Mouse (Mus musculus): ENCODE data around the gene Creb5. TPM values are rescaled to one million over a fixed set of nuclear protein-coding genes. Genes with fewer than 3 reads are reported as not detected.
A peak's percentile ranks its signal among the peaks of the same experiment; 100 is the strongest.

Gene Creb5
- polyA plus RNA-seq, 1 experiment from 2014 or later = 2.5 TPM

DNA sequence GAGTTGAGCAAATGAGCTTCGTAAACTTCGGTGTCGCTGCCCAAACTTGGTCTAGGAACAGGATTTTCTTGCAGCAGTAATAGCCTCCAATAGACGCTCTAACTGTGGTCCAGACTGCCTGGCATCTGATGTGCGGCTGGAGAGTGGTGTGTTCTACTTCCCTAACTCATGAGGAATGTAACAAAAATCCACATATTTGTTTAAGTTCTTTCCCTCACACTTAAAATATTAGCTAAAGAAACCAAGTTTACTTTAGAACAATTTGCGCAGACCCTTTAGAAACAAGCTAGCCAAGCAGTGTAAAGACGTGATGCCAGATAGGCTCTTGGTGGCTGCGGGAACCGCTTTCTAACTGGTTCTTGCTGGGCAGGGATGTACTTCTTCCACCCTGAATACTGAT is 428.9 kb downstream of the Creb5 start:
- Histone ChIP-seq H3K27me3 (ENCODE audit: control insufficient read depth, insufficient read depth, low read depth, low read length) (no peaks in the 10 kb centered on the region), H3K4me1 (ENCODE audit: control insufficient read depth, insufficient read depth, low read length) (no peaks in the 10 kb centered on the region), H3K36me3 (ENCODE audit: control insufficient read depth, insufficient read depth, low read length) (no peaks in the 10 kb centered on the region), H3K4me3 (ENCODE audit: low read depth, low read length) (no peak overlapping the region), H3K27ac (ENCODE audit: low read length) (no peak overlapping the region), H3K9me3 (replicated peaks; ENCODE audit: control insufficient read depth, low read length, poor library complexity, severe bottlenecking) (no peaks in the 10 kb centered on the region), H3K4me2 (ENCODE audit: low read length) (no peak overlapping the region), H3K9ac (ENCODE audit: low read depth, low read length) (no peak overlapping the region)
- 92% methylated on average over 9 of the region's 9 CpGs for WGBS
- ATAC-seq = no peak

DNA sequence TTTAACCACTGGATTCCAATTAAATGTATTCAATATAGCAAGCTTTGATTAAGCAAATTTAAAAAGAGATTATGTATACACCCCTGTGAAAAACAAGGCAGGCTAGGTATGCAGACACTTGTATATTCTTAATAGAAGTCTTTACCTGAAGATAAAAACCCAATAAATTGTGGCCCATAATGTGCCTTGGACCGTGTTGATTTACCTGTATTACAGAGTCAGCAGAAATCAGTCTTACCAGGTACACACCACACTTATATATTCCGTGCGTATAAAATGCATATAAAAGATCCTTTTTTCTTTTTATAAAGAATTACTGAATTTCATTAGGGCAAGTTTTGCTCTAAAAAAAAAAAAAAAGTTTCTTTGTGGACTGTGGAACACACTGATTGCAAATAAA is 432.9 kb downstream of the Creb5 start:
- no peaks in the 10 kb centered on the region for H3K4me1 ChIP-seq (ENCODE audit: control insufficient read depth, insufficient read depth, low read length)
- no peak overlapping the region for H3K4me3 ChIP-seq (ENCODE audit: low read depth, low read length)
- H3K27ac ChIP-seq (ENCODE audit: low read length) = no peak overlapping the region
- H3K9ac ChIP-seq (ENCODE audit: low read depth, low read length) = no peak overlapping the region
- H3K4me2 ChIP-seq (ENCODE audit: low read length) = no peak overlapping the region
- WGBS = 88% methylated on average over 3 of the region's 3 CpGs
- no peaks in the 10 kb centered on the region for H3K9me3 ChIP-seq (replicated peaks; ENCODE audit: control insufficient read depth, low read length, poor library complexity, severe bottlenecking)
- no peaks in the 10 kb centered on the region for H3K36me3 ChIP-seq (ENCODE audit: control insufficient read depth, insufficient read depth, low read length)
- ATAC-seq = no peak
- H3K27me3 ChIP-seq (ENCODE audit: control insufficient read depth, insufficient read depth, low read depth, low read length) = no peaks in the 10 kb centered on the region

DNA sequence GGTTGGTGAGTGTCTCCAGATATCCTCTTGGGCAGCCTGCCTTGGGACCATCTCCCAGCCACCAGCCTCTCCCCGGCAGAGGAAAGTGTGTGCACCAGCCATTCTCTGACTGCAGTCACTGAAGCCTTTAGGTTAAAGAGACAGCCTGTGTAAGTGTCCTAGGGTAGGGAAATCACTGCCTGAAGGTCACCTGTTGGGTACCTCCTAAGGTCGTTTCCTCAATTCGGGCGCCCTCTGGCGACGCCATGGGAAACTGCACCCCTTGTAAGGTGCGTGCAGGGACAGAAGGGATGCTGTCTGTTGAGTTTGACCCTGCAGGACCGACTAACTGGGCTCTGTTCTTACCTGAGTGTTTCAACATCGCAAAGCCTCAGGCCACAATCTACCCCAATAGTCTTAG is 434.5 kb downstream of the Creb5 start:
- H3K4me3 ChIP-seq (ENCODE audit: low read depth, low read length) = no peak overlapping the region
- H3K36me3 ChIP-seq (ENCODE audit: control insufficient read depth, insufficient read depth, low read length) = no peaks in the 10 kb centered on the region
- H3K9ac ChIP-seq (ENCODE audit: low read depth, low read length) = no peak overlapping the region
- H3K27ac ChIP-seq (ENCODE audit: low read length) = no peak overlapping the region
- 0 out of 2 replicates have a peak, but pooled peaks have one; percentile 28 for ATAC-seq
- H3K4me2 ChIP-seq (ENCODE audit: low read length) = no peak overlapping the region
- H3K27me3 ChIP-seq (ENCODE audit: control insufficient read depth, insufficient read depth, low read depth, low read length) = no peaks in the 10 kb centered on the region
- 14% methylated on average over 9 of the region's 9 CpGs for WGBS
- no peaks in the 10 kb centered on the region for H3K9me3 ChIP-seq (replicated peaks; ENCODE audit: control insufficient read depth, low read length, poor library complexity, severe bottlenecking)
- no peaks in the 10 kb centered on the region for H3K4me1 ChIP-seq (ENCODE audit: control insufficient read depth, insufficient read depth, low read length)

DNA sequence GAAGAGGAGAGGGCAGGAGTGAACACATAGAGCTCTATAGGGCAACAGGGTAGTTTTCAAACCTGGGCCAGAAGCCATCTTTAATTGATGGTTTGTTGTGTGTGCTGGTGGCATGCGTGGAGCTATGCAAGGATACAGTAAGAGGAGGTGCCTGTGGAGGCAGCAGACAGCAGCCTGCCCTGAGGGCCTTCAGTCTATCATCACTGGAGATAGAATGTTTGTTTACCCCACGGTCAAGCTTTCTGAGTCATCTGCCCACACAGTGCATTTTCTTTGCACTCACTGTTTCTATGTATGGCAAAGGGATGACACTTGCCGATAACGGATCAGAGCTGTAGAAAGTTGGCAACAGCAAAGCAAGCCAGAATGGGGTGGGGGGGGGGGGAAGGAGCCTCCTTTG is 435.6 kb downstream of the Creb5 start:
- Histone ChIP-seq H3K36me3 (ENCODE audit: control insufficient read depth, insufficient read depth, low read length) (no peaks in the 10 kb centered on the region), H3K4me2 (ENCODE audit: low read length) (no peak overlapping the region), H3K4me3 (ENCODE audit: low read depth, low read length) (no peak overlapping the region), H3K27ac (ENCODE audit: low read length) (no peak overlapping the region), H3K4me1 (ENCODE audit: control insufficient read depth, insufficient read depth, low read length) (no peaks in the 10 kb centered on the region), H3K27me3 (ENCODE audit: control insufficient read depth, insufficient read depth, low read depth, low read length) (no peaks in the 10 kb centered on the region), H3K9ac (ENCODE audit: low read depth, low read length) (no peak overlapping the region), H3K9me3 (replicated peaks; ENCODE audit: control insufficient read depth, low read length, poor library complexity, severe bottlenecking) (no peaks in the 10 kb centered on the region)
- 89% methylated on average over 4 of the region's 4 CpGs for WGBS
- ATAC-seq = no peak

DNA sequence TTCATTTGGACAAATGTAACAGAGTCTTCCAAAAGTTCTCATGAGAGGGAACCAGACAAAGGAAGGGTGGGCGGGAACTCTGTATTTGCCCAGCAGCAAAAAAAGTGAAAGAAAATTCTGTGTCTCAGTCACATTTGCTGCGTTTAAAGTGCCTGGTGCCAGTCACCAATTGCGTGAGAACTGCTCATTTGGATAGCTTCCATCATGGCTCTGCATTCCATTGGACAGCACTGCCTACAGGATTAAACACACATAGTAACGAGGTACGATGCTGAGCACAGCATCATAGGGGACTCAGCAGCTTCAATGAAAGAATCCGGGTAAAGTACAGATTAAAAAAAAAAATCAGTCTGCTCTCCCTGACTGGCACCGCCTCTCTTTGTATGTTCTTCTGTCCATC is 443.4 kb downstream of the Creb5 start:
- ATAC-seq = no peak
- no peak overlapping the region for H3K9ac ChIP-seq (ENCODE audit: low read depth, low read length)
- 68% methylated on average over 7 of the region's 7 CpGs for WGBS

DNA sequence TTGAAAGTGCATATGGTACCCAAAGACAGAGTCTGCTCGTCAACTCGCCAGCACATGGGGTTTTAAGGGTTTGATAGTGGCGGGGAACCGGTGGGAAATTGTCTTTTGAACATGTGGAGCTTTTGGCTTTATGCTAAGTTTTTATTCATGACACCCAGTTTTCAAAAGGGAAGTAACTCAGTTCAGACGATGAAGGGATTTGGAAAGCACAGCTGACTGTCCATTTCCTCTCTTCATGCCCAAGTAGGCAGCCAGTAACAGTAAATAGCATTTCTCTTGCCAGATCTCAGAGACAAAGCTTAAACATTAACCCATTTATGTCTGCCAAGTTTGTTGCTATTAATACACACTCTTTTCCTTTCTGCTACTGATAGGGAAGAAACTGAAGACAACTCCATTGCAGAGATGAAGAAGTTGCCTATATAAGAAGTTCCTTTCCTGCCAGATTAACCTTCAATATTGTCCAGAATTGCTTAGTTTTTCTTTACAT is 444.0 kb downstream of the Creb5 start:
- 69% methylated on average over 5 of the region's 5 CpGs for WGBS
- no peaks in the 10 kb centered on the region for H3K9me3 ChIP-seq (replicated peaks; ENCODE audit: control insufficient read depth, low read length, poor library complexity, severe bottlenecking)
- H3K36me3 ChIP-seq (ENCODE audit: control insufficient read depth, insufficient read depth, low read length) = no peaks in the 10 kb centered on the region
- ATAC-seq = no peak
- 0 out of 2 replicates have a peak, but pooled peaks cover 2% of the 10 kb centered on the region for H3K4me1 ChIP-seq (ENCODE audit: control insufficient read depth, insufficient read depth, low read length)
- H3K27me3 ChIP-seq (ENCODE audit: control insufficient read depth, insufficient read depth, low read depth, low read length) = no peaks in the 10 kb centered on the region
- H3K4me3 ChIP-seq (ENCODE audit: low read depth, low read length) = no peak overlapping the region
- no peak overlapping the region for H3K27ac ChIP-seq (ENCODE audit: low read length)
- H3K9ac ChIP-seq (ENCODE audit: low read depth, low read length) = no peak overlapping the region
- no peak overlapping the region for H3K4me2 ChIP-seq (ENCODE audit: low read length)

More for the DNA sequence above, 443.4 kb downstream of the Creb5 start:
- H3K4me2 ChIP-seq (ENCODE audit: low read length) = no peak overlapping the region
- no peaks in the 10 kb centered on the region for H3K36me3 ChIP-seq (ENCODE audit: control insufficient read depth, insufficient read depth, low read length)
- no peak overlapping the region for H3K27ac ChIP-seq (ENCODE audit: low read length)
- H3K9me3 ChIP-seq (replicated peaks; ENCODE audit: control insufficient read depth, low read length, poor library complexity, severe bottlenecking) = no peaks in the 10 kb centered on the region
- no peak overlapping the region for H3K4me3 ChIP-seq (ENCODE audit: low read depth, low read length)
- H3K4me1 ChIP-seq (ENCODE audit: control insufficient read depth, insufficient read depth, low read length) = 0 out of 2 replicates have a peak, but pooled peaks cover 1% of the 10 kb centered on the region
- H3K27me3 ChIP-seq (ENCODE audit: control insufficient read depth, insufficient read depth, low read depth, low read length) = no peaks in the 10 kb centered on the region

DNA sequence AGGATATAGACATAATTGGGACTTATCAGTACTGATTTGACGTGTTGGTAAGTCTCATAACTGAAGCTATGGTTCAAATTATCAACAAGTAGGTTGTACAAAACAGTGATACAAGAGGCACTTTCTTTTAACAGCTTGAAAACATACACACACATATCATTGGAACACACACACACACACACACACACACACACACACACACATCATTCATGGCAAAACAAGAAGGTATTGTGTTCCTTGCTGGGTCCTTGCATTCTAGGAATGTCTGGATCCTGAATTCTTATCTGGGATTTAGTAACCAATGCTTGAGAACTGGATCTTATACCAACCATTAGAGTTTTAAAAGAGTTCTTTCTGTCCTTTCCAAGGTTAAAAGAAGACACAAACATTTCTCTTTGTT is 446.5 kb downstream of the Creb5 start:
- Histone ChIP-seq H3K4me3 (ENCODE audit: low read depth, low read length) (no peak overlapping the region), H3K9ac (ENCODE audit: low read depth, low read length) (no peak overlapping the region), H3K27me3 (ENCODE audit: control insufficient read depth, insufficient read depth, low read depth, low read length) (no peaks in the 10 kb centered on the region), H3K27ac (ENCODE audit: low read length) (no peak overlapping the region), H3K36me3 (ENCODE audit: control insufficient read depth, insufficient read depth, low read length) (no peaks in the 10 kb centered on the region), H3K9me3 (replicated peaks; ENCODE audit: control insufficient read depth, low read length, poor library complexity, severe bottlenecking) (no peaks in the 10 kb centered on the region), H3K4me2 (ENCODE audit: low read length) (no peak overlapping the region), H3K4me1 (ENCODE audit: control insufficient read depth, insufficient read depth, low read length) (0 out of 2 replicates have a peak, but pooled peaks cover 2% of the 10 kb centered on the region)
- 79% methylated on average over 1 of the region's 1 CpGs for WGBS
- ATAC-seq = no peak

DNA sequence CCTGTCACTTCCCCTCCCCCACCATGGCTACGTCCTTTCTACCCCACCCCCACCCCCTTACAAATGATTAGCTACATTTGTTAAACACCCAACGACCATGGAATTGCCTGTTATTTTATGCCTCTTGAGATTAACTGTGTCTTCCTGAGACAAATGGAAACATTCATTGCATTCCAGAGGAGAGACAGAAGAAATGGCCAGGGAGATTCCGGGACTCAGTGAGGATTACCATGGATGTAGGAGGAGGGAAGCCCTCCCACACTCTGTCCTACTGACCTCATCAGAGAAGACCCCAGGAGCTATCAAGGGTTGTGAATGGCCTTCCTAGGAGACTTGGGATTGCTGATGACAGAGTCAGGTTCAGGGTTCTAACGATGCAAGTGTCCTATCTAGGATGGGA is 446.9 kb downstream of the Creb5 start:
- no peaks in the 10 kb centered on the region for H3K9me3 ChIP-seq (replicated peaks; ENCODE audit: control insufficient read depth, low read length, poor library complexity, severe bottlenecking)
- H3K9ac ChIP-seq (ENCODE audit: low read depth, low read length) = no peak overlapping the region
- no peak overlapping the region for H3K4me2 ChIP-seq (ENCODE audit: low read length)
- no peak for ATAC-seq
- WGBS = 35% methylated on average over 4 of the region's 4 CpGs
- H3K27ac ChIP-seq (ENCODE audit: low read length) = no peak overlapping the region
- H3K4me1 ChIP-seq (ENCODE audit: control insufficient read depth, insufficient read depth, low read length) = 0 out of 2 replicates have a peak, but pooled peaks cover 2% of the 10 kb centered on the region
- no peaks in the 10 kb centered on the region for H3K27me3 ChIP-seq (ENCODE audit: control insufficient read depth, insufficient read depth, low read depth, low read length)
- no peaks in the 10 kb centered on the region for H3K36me3 ChIP-seq (ENCODE audit: control insufficient read depth, insufficient read depth, low read length)
- H3K4me3 ChIP-seq (ENCODE audit: low read depth, low read length) = no peak overlapping the region

DNA sequence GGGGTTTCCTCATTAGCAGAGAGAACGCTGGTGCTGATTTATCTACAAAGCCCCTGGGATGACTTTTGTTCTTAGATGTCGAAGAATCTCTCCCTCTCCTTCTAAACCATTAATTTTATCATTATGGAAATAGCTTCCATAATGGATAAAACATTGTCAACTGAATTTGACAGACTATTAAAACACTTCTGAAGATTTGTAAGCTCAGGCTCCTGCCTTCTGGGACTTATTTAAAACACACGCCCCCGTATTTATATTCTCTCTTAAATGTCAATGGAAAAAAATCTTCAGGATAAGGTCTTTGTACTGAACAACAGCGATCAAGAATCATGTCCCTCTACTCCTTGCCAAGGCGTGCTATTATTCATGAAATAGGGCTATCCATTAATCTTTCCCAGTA is 448.6 kb downstream of the Creb5 start:
- Histone ChIP-seq H3K9ac (ENCODE audit: low read depth, low read length) (no peak overlapping the region), H3K4me3 (ENCODE audit: low read depth, low read length) (no peak overlapping the region), H3K27me3 (ENCODE audit: control insufficient read depth, insufficient read depth, low read depth, low read length) (no peaks in the 10 kb centered on the region), H3K36me3 (ENCODE audit: control insufficient read depth, insufficient read depth, low read length) (no peaks in the 10 kb centered on the region), H3K27ac (ENCODE audit: low read length) (no peak overlapping the region), H3K4me1 (ENCODE audit: control insufficient read depth, insufficient read depth, low read length) (0 out of 2 replicates have a peak, but pooled peaks cover 2% of the 10 kb centered on the region), H3K9me3 (replicated peaks; ENCODE audit: control insufficient read depth, low read length, poor library complexity, severe bottlenecking) (no peaks in the 10 kb centered on the region), H3K4me2 (ENCODE audit: low read length) (no peak overlapping the region)
- ATAC-seq = no peak
- 52% methylated on average over 6 of the region's 6 CpGs for WGBS

Data from midbrain, embryonic 16.5 days (tissue).